Mouse (Mus musculus) liver, embryonic 16.5 days (tissue): ENCODE data around the gene Zfp831. TPM values are rescaled to one million over a fixed set of nuclear protein-coding genes. Genes with fewer than 3 reads are reported as not detected.

Source experiments
- ATAC-seq: fragments of 200-750 bp; cut with Nextera tagmentation; 2 replicates; pipeline ENCODE4 v1.8.0; 2017; ENCODE audit warnings: low read depth, mild to moderate bottlenecking, moderate number of reproducible peaks, moderate library complexity
- H3K27ac ChIP-seq: fragments of 300-500 bp; sonication (generic); 2 replicates; pipeline ENCODE4 v1.5.1; 2014; ENCODE audit warnings: mild to moderate bottlenecking, low read length
- H3K27me3 ChIP-seq: fragments of 300-500 bp; sonication (generic); 2 replicates; pipeline ENCODE4 v1.6.1; 2014; ENCODE audit warnings: low read depth, low read length, mixed read lengths; ENCODE audit not compliant: control insufficient read depth, insufficient read depth
- H3K36me3 ChIP-seq: fragments of 300-500 bp; sonication (generic); 2 replicates; pipeline ENCODE4 v1.6.1; 2014; ENCODE audit warnings: mild to moderate bottlenecking; ENCODE audit not compliant: control insufficient read depth, insufficient read depth
- H3K4me1 ChIP-seq: fragments of 300-500 bp; sonication (generic); 2 replicates; pipeline ENCODE4 v1.6.1; 2014; ENCODE audit warnings: low read depth, low read length, mixed read lengths; ENCODE audit not compliant: control insufficient read depth
- H3K4me2 ChIP-seq: fragments of 300-500 bp; sonication (generic); 2 replicates; pipeline ENCODE4 v1.6.1; 2014; ENCODE audit warnings: low read depth, low read length, mixed read lengths
- H3K4me3 ChIP-seq: fragments of 300-500 bp; sonication (generic); 2 replicates; pipeline ENCODE4 v1.5.1; 2014; ENCODE audit warnings: low read depth, mild to moderate bottlenecking, low read length
- H3K9ac ChIP-seq: fragments of 300-500 bp; sonication (generic); 2 replicates; pipeline ENCODE4 v1.6.1; 2014; ENCODE audit warnings: low read depth, low read length
- H3K9me3 ChIP-seq: fragments of 300-500 bp; sonication (generic); replicated peaks from 2 replicates; pipeline ENCODE4 v1.6.1; 2016; ENCODE audit warnings: low read length; ENCODE audit not compliant: control insufficient read depth
- WGBS: fragments of 180-500 bp; shearing (Covaris S2); extraction: QIAGEN DNeasy Blood & Tissue Kit; methylation state at CpG from one replicate; pipeline ENCODE4 v1.1.7; 2014; ENCODE audit not compliant: insufficient replicate concordance; 5-methylcytosine and 5-hydroxymethylcytosine counted together
- polyA plus RNA-seq: library from polyadenylated mRNA; unstranded; fragments of >200 nt; fragmentation: Nextera tagmentation; extraction: Ambion mirVana; gene quantifications from 2 replicates; pipeline ENCODE4 v1.2.1, GENCODE M21; 2015

The Zfp831 gene
- polyA plus RNA-seq: 0.06 and 0.07 TPM in 2 replicates

- Histone ChIP-seq H3K4me3 (no peak within 1 kb of the TSS), H3K27ac (no peak within 1 kb of the TSS), H3K36me3 (no peaks in the 10 kb centered on the region), H3K4me2 (no peak within 1 kb of the TSS), H3K9me3 (no peaks in the 10 kb centered on the region), H3K9ac (no peak within 1 kb of the TSS), H3K4me1 (no peaks in the 10 kb centered on the region), H3K27me3 (no peaks in the 10 kb centered on the region)
- ATAC-seq: no peak
- WGBS: 68% methylated on average over 18 of the region's 18 CpGs
Observed at GRCm38 (mm10) chr2:174643448-174644144, at the start of gene Zfp831. Gene Zfp831 (plus strand): TSS chr2:174643534.

DNA sequence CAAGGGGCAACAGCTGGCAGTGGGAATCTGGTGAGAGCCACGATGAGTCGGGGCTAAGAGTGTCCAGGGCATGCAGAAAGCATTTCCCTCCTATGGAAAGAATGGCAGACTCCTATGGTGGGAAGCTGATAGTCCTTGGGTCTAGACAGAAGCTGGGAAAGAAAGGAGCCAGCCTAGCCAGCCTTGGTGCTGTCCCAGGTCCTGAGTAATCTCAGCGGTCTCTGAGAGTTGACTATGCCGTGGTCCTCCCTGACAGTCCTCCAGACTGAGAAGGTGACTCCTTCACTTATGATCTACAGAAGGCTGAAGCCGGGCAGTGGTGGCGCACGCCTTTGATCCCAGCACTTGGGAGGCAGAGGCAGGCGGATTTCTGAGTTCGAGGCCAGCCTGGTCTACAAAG is 48.4 kb upstream of the Zfp831 start:
- no peak overlapping the region for H3K4me3 ChIP-seq
- H3K27ac ChIP-seq: no peak overlapping the region
- no peak overlapping the region for H3K9ac ChIP-seq
- ATAC-seq: no peak
- H3K27me3 ChIP-seq: no peaks in the 10 kb centered on the region
- H3K9me3 ChIP-seq: no peaks in the 10 kb centered on the region
- H3K4me1 ChIP-seq: no peaks in the 10 kb centered on the region
- no peak overlapping the region for H3K4me2 ChIP-seq
- WGBS: 55% methylated on average over 9 of the region's 9 CpGs
- H3K36me3 ChIP-seq: no peaks in the 10 kb centered on the region

DNA sequence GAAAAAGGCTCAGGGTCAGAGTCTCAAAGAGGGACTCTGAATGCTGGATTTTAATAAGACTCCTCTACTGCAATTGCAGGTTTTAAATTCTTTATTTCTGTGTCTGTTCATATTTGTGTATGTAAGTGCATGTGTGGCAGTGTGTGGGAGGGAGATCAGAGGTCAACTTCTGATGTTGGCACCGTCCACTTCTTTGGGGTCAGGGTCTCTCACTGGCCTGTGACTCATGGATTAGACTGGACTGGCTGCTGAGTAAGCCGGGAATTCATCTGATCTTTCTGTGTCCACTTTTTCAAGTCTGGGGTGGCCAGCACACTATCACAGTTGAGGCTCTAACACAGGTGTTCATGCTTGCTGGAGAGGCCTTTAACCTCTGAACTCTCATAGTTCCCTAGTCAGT is 47.7 kb upstream of the Zfp831 start:
- Histone ChIP-seq H3K4me3 (no peak overlapping the region), H3K36me3 (no peaks in the 10 kb centered on the region), H3K4me2 (no peak overlapping the region), H3K9me3 (no peaks in the 10 kb centered on the region), H3K9ac (no peak overlapping the region), H3K4me1 (no peaks in the 10 kb centered on the region), H3K27me3 (no peaks in the 10 kb centered on the region), H3K27ac (no peak overlapping the region)
- no peak for ATAC-seq
- WGBS: 60% methylated on average over 2 of the region's 2 CpGs

- Histone ChIP-seq H3K27me3 (no peaks in the 10 kb centered on the region), H3K9me3 (no peaks in the 10 kb centered on the region), H3K9ac (no peak overlapping the region), H3K4me1 (no peaks in the 10 kb centered on the region), H3K27ac (no peak overlapping the region), H3K4me2 (no peak overlapping the region), H3K4me3 (no peak overlapping the region), H3K36me3 (no peaks in the 10 kb centered on the region)
- 76% methylated on average over 15 of the region's 15 CpGs for WGBS
- no peak for ATAC-seq
Observed at GRCm38 (mm10) chr2:174596457-174596856, 46.9 kb upstream of the Zfp831 start.

DNA sequence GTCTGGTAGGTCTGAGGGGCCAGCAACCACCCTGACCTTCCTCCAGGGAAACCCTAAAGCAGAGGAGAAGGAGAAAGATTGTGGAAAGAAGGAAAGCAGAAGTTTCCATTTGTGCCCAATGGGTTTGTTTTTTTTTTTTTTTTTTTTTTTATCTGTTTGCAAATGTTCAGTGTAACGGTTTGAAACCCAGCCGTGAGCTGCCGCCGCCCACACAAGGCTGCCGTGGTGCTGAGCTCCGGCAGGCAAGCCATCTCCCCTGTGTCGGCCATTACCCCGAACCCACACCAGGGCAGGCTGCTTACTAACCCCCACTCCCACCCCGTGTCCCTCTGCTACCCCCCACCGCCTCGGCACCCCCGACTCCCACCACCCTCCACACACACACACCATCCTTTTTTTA is 44.9 kb upstream of the Zfp831 start:
- WGBS: 35% methylated on average over 12 of the region's 12 CpGs
- no peak for ATAC-seq

DNA sequence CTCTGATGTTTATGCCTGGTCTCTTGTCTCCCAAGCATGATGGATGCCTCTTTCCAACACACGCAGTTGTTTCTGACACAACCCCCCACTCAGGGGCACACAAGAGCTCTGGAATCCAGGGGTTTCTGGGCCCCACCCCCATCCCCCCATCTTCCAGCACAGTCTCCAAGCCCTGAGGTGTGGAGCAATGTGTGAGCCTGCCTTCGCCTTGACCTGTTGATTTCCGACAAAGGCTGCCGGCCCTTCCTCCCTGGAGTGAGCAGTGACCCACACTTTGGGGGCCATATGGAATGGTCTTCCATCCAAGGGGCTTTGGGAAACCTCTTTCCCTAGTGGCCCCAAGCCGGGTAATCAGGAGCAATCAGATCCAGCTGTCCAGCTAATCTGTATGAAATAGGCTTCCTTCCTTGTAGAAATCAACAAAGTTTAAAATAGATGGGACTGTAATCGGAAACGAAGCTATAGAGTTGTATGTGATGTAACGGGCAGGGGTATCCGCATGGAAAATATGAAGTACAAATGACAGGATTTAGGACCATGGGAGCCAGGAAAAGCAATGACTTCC is 44.2 kb upstream of the Zfp831 start:
- no peaks in the 10 kb centered on the region for H3K36me3 ChIP-seq
- H3K9ac ChIP-seq: no peak overlapping the region
- peaks cover 2% of the 10 kb centered on the region; the same call in 1 of the 2 replicates for H3K4me1 ChIP-seq
- H3K9me3 ChIP-seq: no peaks in the 10 kb centered on the region
- H3K27me3 ChIP-seq: no peaks in the 10 kb centered on the region
- H3K4me2 ChIP-seq: no peak overlapping the region
- no peak for ATAC-seq
- WGBS: 69% methylated on average over 9 of the region's 9 CpGs
- no peak overlapping the region for H3K27ac ChIP-seq
- H3K4me3 ChIP-seq: no peak overlapping the region

More for the DNA sequence above, 44.9 kb upstream of the Zfp831 start:
- H3K27ac ChIP-seq: no peak overlapping the region
- H3K9ac ChIP-seq: no peak overlapping the region
- H3K9me3 ChIP-seq: no peaks in the 10 kb centered on the region
- H3K27me3 ChIP-seq: no peaks in the 10 kb centered on the region
- H3K4me3 ChIP-seq: no peak overlapping the region
- H3K4me1 ChIP-seq: peaks cover 2% of the 10 kb centered on the region; the same call in 1 of the 2 replicates
- H3K36me3 ChIP-seq: no peaks in the 10 kb centered on the region
- no peak overlapping the region for H3K4me2 ChIP-seq

GRCm38 (mm10) chr2:174599853-174600271 is 43.5 kb upstream of the Zfp831 start:
- H3K9me3 ChIP-seq: no peaks in the 10 kb centered on the region
- WGBS: 71% methylated on average over 9 of the region's 9 CpGs
- no peaks in the 10 kb centered on the region for H3K27me3 ChIP-seq
- no peak overlapping the region for H3K9ac ChIP-seq
- H3K27ac ChIP-seq: no peak overlapping the region
- H3K36me3 ChIP-seq: no peaks in the 10 kb centered on the region
- H3K4me2 ChIP-seq: no peak overlapping the region
- no peak for ATAC-seq
- H3K4me3 ChIP-seq: no peak overlapping the region
- peaks cover 2% of the 10 kb centered on the region; the same call in 1 of the 2 replicates for H3K4me1 ChIP-seq

DNA sequence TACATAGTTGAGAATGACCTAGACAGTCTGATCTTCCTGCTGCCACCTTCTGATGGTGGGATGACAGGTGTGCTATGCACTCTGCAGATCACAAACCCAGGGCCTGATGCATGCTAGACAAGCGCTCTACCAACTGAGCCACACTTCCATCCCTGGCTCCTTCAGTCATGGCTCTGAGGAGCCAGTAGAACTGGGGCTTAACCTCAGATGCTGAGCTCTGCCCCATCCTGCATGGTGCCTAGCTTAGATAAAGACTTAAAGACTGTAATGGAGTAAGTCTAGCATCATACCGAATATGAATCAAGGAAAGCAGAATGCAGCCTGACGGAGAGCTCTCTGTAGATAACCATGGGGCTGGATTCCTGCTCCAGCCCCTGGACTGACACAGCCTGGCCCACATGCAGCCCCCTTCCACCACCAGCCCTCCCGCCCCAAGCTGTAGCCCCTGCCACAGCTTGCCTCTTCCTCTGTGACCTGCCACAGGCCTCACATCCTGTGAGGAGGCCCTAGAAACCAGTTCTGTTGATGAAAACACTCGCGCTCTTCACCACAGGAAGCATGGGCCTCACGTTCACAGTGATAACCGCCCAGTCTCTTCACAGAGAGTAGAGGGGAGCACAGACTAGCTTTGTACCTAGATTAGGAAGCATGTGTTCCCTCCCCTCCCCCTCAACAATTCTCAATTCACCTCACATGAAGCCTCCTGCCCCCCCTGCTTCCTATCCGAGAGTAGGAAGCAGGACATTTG is 41.2 kb upstream of the Zfp831 start:
- ATAC-seq: peak; percentile 70
- 20% methylated on average over 9 of the region's 9 CpGs for WGBS
- H3K27ac ChIP-seq: peak overlapping the region; percentile 2; the same call in 1 of the 2 replicates

DNA sequence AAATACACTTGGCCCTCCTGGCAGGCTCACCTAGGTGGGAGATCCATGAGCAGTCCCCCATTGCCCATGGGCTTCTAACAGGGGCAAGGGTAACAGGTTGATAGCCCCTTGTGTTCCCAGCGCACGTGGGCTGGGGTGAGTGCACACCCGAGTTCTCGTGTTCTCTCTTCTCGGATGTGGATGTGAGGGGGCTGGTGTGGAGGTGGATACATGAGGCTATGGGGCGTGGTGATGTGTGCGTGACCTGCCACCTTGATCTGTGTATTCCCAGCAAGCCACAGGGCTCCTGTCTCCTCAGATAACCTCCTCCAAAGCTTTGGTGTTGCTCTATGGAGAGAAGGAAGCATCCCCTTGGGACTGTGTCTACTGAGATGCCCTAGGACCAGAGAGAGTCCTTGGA is 40.0 kb upstream of the Zfp831 start:
- Histone ChIP-seq H3K27me3 (no peaks in the 10 kb centered on the region), H3K4me2 (no peak overlapping the region), H3K4me1 (peaks cover 2% of the 10 kb centered on the region; the same call in 1 of the 2 replicates), H3K9me3 (no peaks in the 10 kb centered on the region), H3K36me3 (no peaks in the 10 kb centered on the region), H3K9ac (no peak overlapping the region), H3K27ac (no peak overlapping the region), H3K4me3 (no peak overlapping the region)
- 61% methylated on average over 7 of the region's 7 CpGs for WGBS
- no peak for ATAC-seq

More for the DNA sequence above, 41.2 kb upstream of the Zfp831 start:
- H3K9me3 ChIP-seq: no peaks in the 10 kb centered on the region
- H3K36me3 ChIP-seq: no peaks in the 10 kb centered on the region
- no peak overlapping the region for H3K4me2 ChIP-seq
- no peak overlapping the region for H3K9ac ChIP-seq
- H3K27me3 ChIP-seq: no peaks in the 10 kb centered on the region
- no peak overlapping the region for H3K4me3 ChIP-seq
- H3K4me1 ChIP-seq: peaks cover 2% of the 10 kb centered on the region; the same call in 1 of the 2 replicates
